Mouse (Mus musculus) hindbrain, embryonic 11.5 days (tissue): ENCODE data around the gene Art1. TPM values are rescaled to one million over a fixed set of nuclear protein-coding genes. Genes with fewer than 3 reads are reported as not detected.
A peak's percentile ranks its signal among the peaks of the same experiment; 100 is the strongest.

ENCODE experiments used
- ATAC-seq: fragments of 200-750 bp; cut with Nextera tagmentation; 2 replicates; pipeline ENCODE4 v1.8.0; 2017; ENCODE audit warnings: mild to moderate bottlenecking, moderate TSS enrichment, moderate library complexity; ENCODE audit not compliant: low FRiP score
- DNase-seq: peaks from one replicate; pipeline ENCODE4 v3.0.0-alpha.2; 2015; ENCODE audit warnings: low spot score
- H3K27ac ChIP-seq: fragments of 300-500 bp; sonication (generic); 2 replicates; pipeline ENCODE4 v1.5.1; 2014; ENCODE audit warnings: mild to moderate bottlenecking, low read depth, low read length
- H3K27me3 ChIP-seq: fragments of 300-500 bp; sonication (generic); 2 replicates; pipeline ENCODE4 v1.6.1; 2014; ENCODE audit warnings: mild to moderate bottlenecking, low read length, moderate library complexity, mixed read lengths; ENCODE audit not compliant: control insufficient read depth, insufficient read depth
- H3K36me3 ChIP-seq: fragments of 300-500 bp; sonication (generic); 2 replicates; pipeline ENCODE4 v1.6.1; 2014; ENCODE audit warnings: mild to moderate bottlenecking, low read length, moderate library complexity, mixed read lengths; ENCODE audit not compliant: control insufficient read depth, insufficient read depth
- H3K4me1 ChIP-seq: fragments of 300-500 bp; sonication (generic); replicated peaks from 2 replicates; pipeline ENCODE4 v1.6.1; 2014; ENCODE audit warnings: low read length, mixed read lengths; ENCODE audit not compliant: control insufficient read depth, insufficient read depth
- H3K4me2 ChIP-seq: fragments of 300-500 bp; sonication (generic); replicated peaks from 2 replicates; pipeline ENCODE4 v1.6.1; 2014; ENCODE audit warnings: mild to moderate bottlenecking, low read depth, low read length
- H3K4me3 ChIP-seq: fragments of 300-500 bp; sonication (generic); 2 replicates; pipeline ENCODE4 v1.5.1; 2014; ENCODE audit warnings: low read depth, low read length
- H3K9ac ChIP-seq: fragments of 300-500 bp; sonication (generic); 2 replicates; pipeline ENCODE4 v1.6.1; 2014; ENCODE audit warnings: low read depth, low read length
- H3K9me3 ChIP-seq: fragments of 300-500 bp; sonication (generic); 2 replicates; pipeline ENCODE4 v1.6.1; 2016; ENCODE audit warnings: low read length; ENCODE audit not compliant: control insufficient read depth
- WGBS: fragments of 180-500 bp; shearing (Covaris S2); extraction: QIAGEN DNeasy Blood & Tissue Kit; methylation state at CpG from one replicate; pipeline ENCODE4 v1.1.7; 2014; 5-methylcytosine and 5-hydroxymethylcytosine counted together
- polyA plus RNA-seq: library from polyadenylated mRNA; unstranded; fragments of >200 nt; fragmentation: Nextera tagmentation; extraction: Ambion mirVana; gene quantifications from 2 replicates; pipeline ENCODE4 v1.2.1, GENCODE M21; 2014

Art1 gene
- 0.88 and 0.96 TPM in 2 replicates for polyA plus RNA-seq

- no peak for ATAC-seq
- Histone ChIP-seq H3K9ac (no peak within 1 kb of the TSS), H3K27me3 (no peaks in the 10 kb centered on the region), H3K27ac (0 out of 2 replicates have a peak within 1 kb of the TSS, but pooled peaks have one; percentile 18), H3K4me1 (peaks cover 8% of the 10 kb centered on the region), H3K4me2 (no peak within 1 kb of the TSS), H3K9me3 (no peaks in the 10 kb centered on the region), H3K36me3 (no peaks in the 10 kb centered on the region), H3K4me3 (no peak within 1 kb of the TSS)
- WGBS: 30% methylated on average over 5 of the region's 5 CpGs
- DNase-seq: peak; percentile 16
Observed at GRCm38 (mm10) chr7:102101487-102101886, at the start of gene Art1. TSS of gene Art1 (plus strand) at chr7:102101743.

- H3K27ac ChIP-seq: no peak overlapping the region
- no peaks in the 10 kb centered on the region for H3K27me3 ChIP-seq
- H3K4me2 ChIP-seq: no peak overlapping the region
- no peaks in the 10 kb centered on the region for H3K9me3 ChIP-seq
- DNase-seq: no peak
- WGBS: 96% methylated on average over 3 of the region's 3 CpGs
- H3K4me1 ChIP-seq: peaks cover 4% of the 10 kb centered on the region; the same call in 1 of the 2 replicates
- no peaks in the 10 kb centered on the region for H3K36me3 ChIP-seq
- H3K9ac ChIP-seq: no peak overlapping the region
- H3K4me3 ChIP-seq: no peak overlapping the region
- no peak for ATAC-seq
Observed at GRCm38 (mm10) chr7:102061353-102061752, 40.2 kb upstream of the Art1 start.

GRCm38 (mm10) chr7:102062203-102062602 is 39.3 kb upstream of the Art1 start:
- no peak overlapping the region for H3K4me3 ChIP-seq
- no peak overlapping the region for H3K9ac ChIP-seq
- DNase-seq (no peak), ATAC-seq (no peak)
- no peaks in the 10 kb centered on the region for H3K27me3 ChIP-seq
- H3K9me3 ChIP-seq: no peaks in the 10 kb centered on the region
- H3K27ac ChIP-seq: no peak overlapping the region
- H3K4me2 ChIP-seq: no peak overlapping the region
- peaks cover 4% of the 10 kb centered on the region; the same call in 1 of the 2 replicates for H3K4me1 ChIP-seq
- WGBS: 96% methylated on average over 1 of the region's 1 CpGs
- H3K36me3 ChIP-seq: no peaks in the 10 kb centered on the region

GRCm38 (mm10) chr7:102063891-102064290 is 37.7 kb upstream of the Art1 start:
- H3K9ac ChIP-seq: no peak overlapping the region
- ATAC-seq (no peak), DNase-seq (no peak)
- 90% methylated on average over 9 of the region's 9 CpGs for WGBS
- no peaks in the 10 kb centered on the region for H3K9me3 ChIP-seq
- H3K27ac ChIP-seq: no peak overlapping the region
- H3K4me2 ChIP-seq: peak overlapping the region; percentile 61
- H3K4me1 ChIP-seq: peaks cover 4% of the 10 kb centered on the region; the same call in 1 of the 2 replicates
- H3K4me3 ChIP-seq: peak overlapping the region; percentile 71
- no peaks in the 10 kb centered on the region for H3K36me3 ChIP-seq
- no peaks in the 10 kb centered on the region for H3K27me3 ChIP-seq

- no peak for DNase-seq
- WGBS: 2% methylated on average over 9 of the region's 9 CpGs
- no peaks in the 10 kb centered on the region for H3K36me3 ChIP-seq
- peak overlapping the region; percentile 71 for H3K4me3 ChIP-seq
- no peaks in the 10 kb centered on the region for H3K27me3 ChIP-seq
- H3K4me1 ChIP-seq: peaks cover 4% of the 10 kb centered on the region; the same call in 1 of the 2 replicates
- peak overlapping the region; percentile 61 for H3K4me2 ChIP-seq
- ATAC-seq: peak; percentile 56
- peak overlapping the region; percentile 82 for H3K9ac ChIP-seq
- no peaks in the 10 kb centered on the region for H3K9me3 ChIP-seq
- H3K27ac ChIP-seq: peak overlapping the region; percentile 58; the same call in 1 of the 2 replicates
Observed at GRCm38 (mm10) chr7:102064655-102065045, 36.9 kb upstream of the Art1 start.

GRCm38 (mm10) chr7:102065046-102065891 is 36.3 kb upstream of the Art1 start, which contains the start of the genes Rnf121, Xndc1 and Xntrpc:
TSS of gene Rnf121 (minus strand) at chr7:102065469.
TSS of gene Xndc1 (plus strand) at chr7:102065511.
TSS of gene Xntrpc (plus strand) at chr7:102065713.
- DNase-seq (peak; percentile 92), ATAC-seq (peak; percentile 99)
- H3K36me3 ChIP-seq: no peaks in the 10 kb centered on the region
- peaks cover 4% of the 10 kb centered on the region; the same call in 1 of the 2 replicates for H3K4me1 ChIP-seq
- peak within 1 kb of the TSS; percentile 82 for H3K9ac ChIP-seq
- peak within 1 kb of the TSS; percentile 58; the same call in 1 of the 2 replicates for H3K27ac ChIP-seq
- H3K4me2 ChIP-seq: peak within 1 kb of the TSS; percentile 61
- WGBS: under 1% methylated on average over 56 of the region's 56 CpGs
- H3K27me3 ChIP-seq: no peaks in the 10 kb centered on the region
- no peaks in the 10 kb centered on the region for H3K9me3 ChIP-seq
- H3K4me3 ChIP-seq: peak within 1 kb of the TSS; percentile 71

GRCm38 (mm10) chr7:102066363-102066762 is 35.2 kb upstream of the Art1 start:
- no peaks in the 10 kb centered on the region for H3K27me3 ChIP-seq
- peaks cover 4% of the 10 kb centered on the region; the same call in 1 of the 2 replicates for H3K4me1 ChIP-seq
- DNase-seq (peak; percentile 12), ATAC-seq (no peak)
- 89% methylated on average over 6 of the region's 6 CpGs for WGBS
- no peaks in the 10 kb centered on the region for H3K36me3 ChIP-seq
- no peak overlapping the region for H3K27ac ChIP-seq
- H3K4me2 ChIP-seq: peak overlapping the region; percentile 59
- peak overlapping the region; percentile 71 for H3K4me3 ChIP-seq
- H3K9ac ChIP-seq: peak overlapping the region; percentile 63
- H3K9me3 ChIP-seq: no peaks in the 10 kb centered on the region

GRCm38 (mm10) chr7:102076714-102077296 is 24.7 kb upstream of the Art1 start:
- Histone ChIP-seq H3K36me3 (peaks cover 6% of the 10 kb centered on the region; the same call in 1 of the 2 replicates), H3K4me1 (no peaks in the 10 kb centered on the region), H3K27ac (no peak overlapping the region), H3K27me3 (no peaks in the 10 kb centered on the region), H3K9ac (no peak overlapping the region), H3K9me3 (no peaks in the 10 kb centered on the region), H3K4me3 (no peak overlapping the region), H3K4me2 (no peak overlapping the region)
- DNase-seq (peak; percentile 38), ATAC-seq (no peak)
- WGBS: 88% methylated on average over 7 of the region's 7 CpGs
